Mouse (Mus musculus) liver, embryonic 14.5 days (tissue): ENCODE data around the gene Arhgap10.

ENCODE experiments used
- CTCF ChIP-seq: IDR thresholded peaks from 2 replicates; pipeline ENCODE4 v1.5.1; 2016; ENCODE audit warnings: antibody characterized with exemption, low read depth, control low read depth
- EP300 ChIP-seq: IDR thresholded peaks from 2 replicates; pipeline ENCODE4 v1.6.1; 2016; ENCODE audit warnings: antibody characterized with exemption, low read depth

DNA sequence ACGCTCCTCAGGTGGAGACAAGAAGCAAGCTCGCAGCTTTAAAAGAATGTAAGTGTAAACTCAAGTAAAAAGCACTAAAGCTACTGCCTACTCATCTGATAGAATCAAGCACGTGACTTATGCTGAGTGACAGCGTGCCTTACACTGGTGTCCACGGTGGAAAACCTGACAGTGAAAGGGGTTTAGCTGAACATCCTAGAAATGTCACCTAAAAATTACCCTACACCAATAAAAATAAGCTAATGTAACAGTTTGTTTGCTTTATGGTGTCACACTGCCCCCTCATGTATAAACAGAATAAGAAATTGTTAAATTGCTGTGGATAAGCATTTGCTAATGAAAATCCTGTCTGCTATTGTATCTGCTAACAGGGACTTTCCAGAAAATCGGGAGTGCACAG lies 206.0 kb downstream of the Arhgap10 start:
- no peak for TF ChIP-seq CTCF
- TF ChIP-seq EP300, result no peak
